Mouse (Mus musculus) lung, postnatal 25 days (tissue): ENCODE data around the gene Opn1sw.
"Not testable (repeated sequence)": the region's sequence is repeated elsewhere in the genome, so short reads cannot be mapped to it uniquely, and the experiment has no call there.

ENCODE experiments used
- DNase-seq: peaks from one replicate; pipeline ENCODE4 v3.0.0; 2022; ENCODE audit warnings: low spot score

The Opn1sw gene

GRCm38 (mm10) chr6:29346512-29346911 lies 41.8 kb downstream of the Opn1sw start:
- DNase-seq: not testable (repeated sequence)

- no peak for DNase-seq
These were observed 58.8 kb downstream of the Opn1sw start for GRCm38 (mm10) chr6:29329514-29329913.

- no peak for DNase-seq
These were observed 61.3 kb downstream of the Opn1sw start for GRCm38 (mm10) chr6:29326961-29327360.
